Mouse (Mus musculus): ENCODE measurements at regions not wholly inside any gene's neighbourhood (a gene's known extent, or its start where the extent isn't known, plus 50 kb on each side); places are given as distances from the start of the nearest gene placed in this dataset.

GRCm38 (mm10) chrX:150709416-150709815 is 52.0 kb upstream of the Tro start:
- peak in 1 of 2 experiments; percentile 2 for DNase-seq
